Mouse (Mus musculus): ENCODE data around the gene Rpl14. TPM values are rescaled to one million over a fixed set of nuclear protein-coding genes. Genes with fewer than 3 reads are reported as not detected.
A peak's percentile ranks its signal among the peaks of the same experiment; 100 is the strongest.

Gene Rpl14
- polyA plus RNA-seq, 1 experiment = 548 TPM

GRCm38 (mm10) chr9:120545994-120546393, 25.2 kb upstream of the Rpl14 start:
- no peak for TF ChIP-seq POLR2A (IDR thresholded peaks at IDR 0.05; ENCODE audit: borderline replicate concordance, extremely low read depth, insufficient read depth, insufficient read length, poor library complexity, severe bottlenecking)
- no peak for TF ChIP-seq CTCF (IDR thresholded peaks at IDR 0.05; ENCODE audit: borderline replicate concordance, extremely low read depth, insufficient read depth, insufficient read length)

GRCm38 (mm10) chr9:120546482-120546881, 24.8 kb upstream of the Rpl14 start:
- TF ChIP-seq CTCF (IDR thresholded peaks at IDR 0.05; ENCODE audit: borderline replicate concordance, extremely low read depth, insufficient read depth, insufficient read length) (no peak), POLR2A (IDR thresholded peaks at IDR 0.05; ENCODE audit: borderline replicate concordance, extremely low read depth, insufficient read depth, insufficient read length, poor library complexity, severe bottlenecking) (no peak)
- no peak for DNase-seq (ENCODE audit: low read depth)

More at GRCm38 (mm10) chr9:120545994-120546393, 25.2 kb upstream of the Rpl14 start:
- no peak for DNase-seq (ENCODE audit: low read depth)

- TF ChIP-seq POLR2A (IDR thresholded peaks at IDR 0.05; ENCODE audit: borderline replicate concordance, extremely low read depth, insufficient read depth, insufficient read length, poor library complexity, severe bottlenecking) (no peak), CTCF (IDR thresholded peaks at IDR 0.05; ENCODE audit: borderline replicate concordance, extremely low read depth, insufficient read depth, insufficient read length) (no peak)
These were observed 24.1 kb upstream of the Rpl14 start for GRCm38 (mm10) chr9:120547026-120547668.

GRCm38 (mm10) chr9:120550778-120551177, 20.5 kb upstream of the Rpl14 start:
- TF ChIP-seq POLR2A (IDR thresholded peaks at IDR 0.05; ENCODE audit: borderline replicate concordance, extremely low read depth, insufficient read depth, insufficient read length, poor library complexity, severe bottlenecking) (no peak), CTCF (IDR thresholded peaks at IDR 0.05; ENCODE audit: borderline replicate concordance, extremely low read depth, insufficient read depth, insufficient read length) (no peak)

More at GRCm38 (mm10) chr9:120547026-120547668, 24.1 kb upstream of the Rpl14 start:
- no peak for DNase-seq (ENCODE audit: low read depth)

GRCm38 (mm10) chr9:120563590-120563989, 7.7 kb upstream of the Rpl14 start:
- DNase-seq (ENCODE audit: low read depth) = no peak
- TF ChIP-seq CTCF (IDR thresholded peaks at IDR 0.05; ENCODE audit: borderline replicate concordance, extremely low read depth, insufficient read depth, insufficient read length) (no peak), POLR2A (IDR thresholded peaks at IDR 0.05; ENCODE audit: borderline replicate concordance, extremely low read depth, insufficient read depth, insufficient read length, poor library complexity, severe bottlenecking) (no peak)

More at GRCm38 (mm10) chr9:120550778-120551177, 20.5 kb upstream of the Rpl14 start:
- DNase-seq (ENCODE audit: low read depth) = no peak

GRCm38 (mm10) chr9:120564247-120564646, 7.0 kb upstream of the Rpl14 start:
- DNase-seq (ENCODE audit: low read depth) = no peak
- TF ChIP-seq POLR2A (IDR thresholded peaks at IDR 0.05; ENCODE audit: borderline replicate concordance, extremely low read depth, insufficient read depth, insufficient read length, poor library complexity, severe bottlenecking) (no peak), CTCF (IDR thresholded peaks at IDR 0.05; ENCODE audit: borderline replicate concordance, extremely low read depth, insufficient read depth, insufficient read length) (no peak)

DNA sequence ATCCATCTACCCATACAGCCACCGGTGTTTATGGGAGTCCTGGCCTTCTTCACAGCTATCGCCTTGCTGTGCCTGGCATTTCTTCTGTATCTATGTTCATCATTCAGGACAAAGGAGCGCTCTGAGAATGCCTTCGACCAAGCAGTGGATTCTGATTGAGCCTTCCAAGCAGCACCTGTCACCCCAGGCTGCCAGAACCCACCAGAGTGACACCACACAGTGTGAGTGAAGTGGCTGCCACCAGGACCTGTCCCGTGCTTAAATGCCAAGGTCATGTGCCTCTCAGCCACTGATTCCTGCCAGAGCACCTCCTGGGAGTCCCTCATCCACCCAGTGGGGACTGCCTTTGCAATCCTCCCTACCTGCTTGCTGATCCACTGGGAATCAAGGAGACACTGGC, 4.9 kb upstream of the Rpl14 start:
- TF ChIP-seq CTCF (IDR thresholded peaks at IDR 0.05; ENCODE audit: borderline replicate concordance, extremely low read depth, insufficient read depth, insufficient read length) = no peak
- TF ChIP-seq POLR2A (IDR thresholded peaks at IDR 0.05; ENCODE audit: borderline replicate concordance, extremely low read depth, insufficient read depth, insufficient read length, poor library complexity, severe bottlenecking) = no peak
- no peak for DNase-seq (ENCODE audit: low read depth)

GRCm38 (mm10) chr9:120568917-120569316, 2.3 kb upstream of the Rpl14 start:
- TF ChIP-seq CTCF (IDR thresholded peaks at IDR 0.05; ENCODE audit: borderline replicate concordance, extremely low read depth, insufficient read depth, insufficient read length) (no peak), POLR2A (IDR thresholded peaks at IDR 0.05; ENCODE audit: borderline replicate concordance, extremely low read depth, insufficient read depth, insufficient read length, poor library complexity, severe bottlenecking) (no peak)
- no peak for DNase-seq (ENCODE audit: low read depth)

- DNase-seq (ENCODE audit: low read depth) = peak; percentile 65
- TF ChIP-seq CTCF (IDR thresholded peaks at IDR 0.05; ENCODE audit: borderline replicate concordance, extremely low read depth, insufficient read depth, insufficient read length) = peak; percentile 47; the same call in 1 of the 2 replicates
- no peak for TF ChIP-seq POLR2A (IDR thresholded peaks at IDR 0.05; ENCODE audit: borderline replicate concordance, extremely low read depth, insufficient read depth, insufficient read length, poor library complexity, severe bottlenecking)
These were observed 1.4 kb upstream of the Rpl14 start for GRCm38 (mm10) chr9:120569721-120570333.

- no peak for DNase-seq (ENCODE audit: low read depth)
- TF ChIP-seq POLR2A (IDR thresholded peaks at IDR 0.05; ENCODE audit: borderline replicate concordance, extremely low read depth, insufficient read depth, insufficient read length, poor library complexity, severe bottlenecking) = no peak
- no peak for TF ChIP-seq CTCF (IDR thresholded peaks at IDR 0.05; ENCODE audit: borderline replicate concordance, extremely low read depth, insufficient read depth, insufficient read length)
These were observed 914 bp upstream of the Rpl14 start for GRCm38 (mm10) chr9:120570334-120570725.

GRCm38 (mm10) chr9:120571593-120572385, 545 bp downstream of the Rpl14 start:
- DNase-seq (ENCODE audit: low read depth) = no peak
- no peak for TF ChIP-seq CTCF (IDR thresholded peaks at IDR 0.05; ENCODE audit: borderline replicate concordance, extremely low read depth, insufficient read depth, insufficient read length)
- no peak for TF ChIP-seq POLR2A (IDR thresholded peaks at IDR 0.05; ENCODE audit: borderline replicate concordance, extremely low read depth, insufficient read depth, insufficient read length, poor library complexity, severe bottlenecking)
